Mouse (Mus musculus): Measurements from ENCODE around the gene Mybl2.

- TF ChIP-seq EP300 (optimal IDR thresholded peaks at IDR 0.05) (no peak), CTCF (IDR thresholded peaks at IDR 0.05; ENCODE audit: low read depth) (no peak)
Measured at GRCm38 (mm10) chr2:163122319-163122718, 67.8 kb downstream of the Mybl2 start.
